Mouse (Mus musculus) ES-Bruce4 (cell line): ENCODE data around the gene Wnt7b. TPM values are rescaled to one million over a fixed set of nuclear protein-coding genes. Genes with fewer than 3 reads are reported as not detected.
A peak's percentile ranks its signal among the peaks of the same experiment; 100 is the strongest.

Source experiments
- H3K27ac ChIP-seq: 2 replicates; pipeline ENCODE4 v1.5.1; 2012; ENCODE audit warnings: low read length, inconsistent platforms; ENCODE audit not compliant: insufficient read depth
- H3K27me3 ChIP-seq: 2 replicates; pipeline ENCODE4 v1.6.1; 2012; ENCODE audit warnings: mild to moderate bottlenecking, low read length, inconsistent platforms; ENCODE audit not compliant: control insufficient read depth, poor library complexity, insufficient read depth, severe bottlenecking
- H3K36me3 ChIP-seq: 2 replicates; pipeline ENCODE4 v1.6.1; 2012; ENCODE audit warnings: inconsistent platforms, mild to moderate bottlenecking, low read length, moderate library complexity; ENCODE audit not compliant: control insufficient read depth, poor library complexity, insufficient read depth, severe bottlenecking
- H3K4me1 ChIP-seq: one replicate; pipeline ENCODE4 v1.8.1; 2011; ENCODE audit warnings: low read length; ENCODE audit not compliant: control insufficient read depth, insufficient read depth
- H3K4me3 ChIP-seq: 2 replicates; pipeline ENCODE4 v1.5.1; 2011; ENCODE audit warnings: low read depth, mild to moderate bottlenecking, low read length
- H3K9ac ChIP-seq: 2 replicates; pipeline ENCODE4 v1.6.1; 2012; ENCODE audit warnings: low read depth, mild to moderate bottlenecking, inconsistent platforms; ENCODE audit not compliant: poor library complexity, severe bottlenecking
- H3K9me3 ChIP-seq: replicated peaks from 2 replicates; pipeline ENCODE4 v1.6.1; 2012; ENCODE audit warnings: mild to moderate bottlenecking, low read length, inconsistent platforms; ENCODE audit not compliant: control insufficient read depth, poor library complexity, insufficient read depth, severe bottlenecking
- CTCF ChIP-seq: IDR thresholded peaks from one replicate; pipeline ENCODE4 v1.8.1; 2011; ENCODE audit warnings: low read depth, low read length
- EP300 ChIP-seq: IDR thresholded peaks from 2 replicates; pipeline ENCODE4 v1.6.1; 2011; ENCODE audit warnings: low read depth, low read length; ENCODE audit not compliant: insufficient read depth
- POLR2A ChIP-seq: IDR thresholded peaks from one replicate; pipeline ENCODE4 v1.8.1; 2011; ENCODE audit warnings: low read length; ENCODE audit not compliant: insufficient read depth
- polyA plus RNA-seq: library from polyadenylated mRNA; stranded (reverse); fragments of >200 nt; gene quantifications from 2 replicates; pipeline ENCODE4 v1.2.4, GENCODE M21; 2011; ENCODE audit warnings: low read depth; ENCODE audit not compliant: missing spikeins, insufficient read depth, insufficient read length

Wnt7b gene
- polyA plus RNA-seq, 1 experiment, result 29.8 TPM

DNA sequence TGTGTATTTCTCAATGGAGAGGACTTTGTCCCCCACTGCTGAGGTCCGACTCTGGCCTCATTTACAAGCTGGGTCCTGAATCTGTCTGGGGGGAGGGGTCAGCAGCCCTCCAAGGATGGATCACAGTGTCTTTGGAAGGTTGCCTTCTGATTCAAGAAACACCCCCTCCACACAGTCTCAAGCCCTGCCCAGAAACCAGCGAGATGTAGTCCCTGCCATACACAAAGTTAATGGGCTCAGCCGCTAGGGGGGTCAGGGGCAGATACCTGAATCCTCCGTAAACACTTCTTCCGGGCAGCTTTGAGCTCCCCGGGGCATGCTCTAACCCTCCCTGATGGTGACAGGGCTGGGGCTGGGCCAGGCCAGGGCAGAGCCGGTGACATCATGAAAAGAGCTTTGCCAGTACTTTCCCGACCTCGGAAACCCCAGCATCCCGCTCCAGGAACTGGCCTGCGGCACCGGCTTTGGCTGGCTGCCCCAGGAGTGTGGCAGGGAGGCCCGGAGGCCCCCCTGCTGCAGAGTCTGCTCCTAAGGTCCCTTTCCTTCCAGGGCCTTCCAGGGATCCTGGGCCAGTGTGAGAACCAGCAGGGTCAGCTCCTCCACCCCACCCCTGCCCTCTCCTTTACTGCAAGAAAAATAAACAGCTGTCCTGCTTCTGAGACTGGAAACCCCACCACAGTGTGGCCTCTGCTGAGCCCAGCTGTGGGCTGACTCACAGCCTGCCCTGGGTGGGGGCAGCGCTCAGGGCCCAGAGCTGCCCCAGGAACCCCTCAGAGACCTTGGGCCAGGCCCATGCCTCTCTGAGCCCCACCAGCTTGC lies 58.9 kb downstream of the Wnt7b start:
- H3K9me3 ChIP-seq, result no peaks in the 10 kb centered on the region
- TF ChIP-seq CTCF (peak; percentile 2), EP300 (no peak)
- H3K4me1 ChIP-seq, result peaks cover 6% of the 10 kb centered on the region
- no peak overlapping the region for H3K9ac ChIP-seq
- H3K4me3 ChIP-seq, result no peak overlapping the region
- no peak overlapping the region for H3K27ac ChIP-seq
- no peaks in the 10 kb centered on the region for H3K36me3 ChIP-seq
- H3K27me3 ChIP-seq, result no peaks in the 10 kb centered on the region

GRCm38 (mm10) chr15:85519438-85519837 lies 62.8 kb downstream of the Wnt7b start:
- TF ChIP-seq CTCF, result no peak
- no peak for TF ChIP-seq EP300
- TF ChIP-seq POLR2A, result no peak
- Histone ChIP-seq H3K9me3 (no peaks in the 10 kb centered on the region), H3K27ac (no peak overlapping the region), H3K27me3 (no peaks in the 10 kb centered on the region), H3K9ac (no peak overlapping the region), H3K4me3 (no peak overlapping the region), H3K36me3 (no peaks in the 10 kb centered on the region), H3K4me1 (peaks cover 6% of the 10 kb centered on the region)

- Histone ChIP-seq H3K27ac (no peak overlapping the region), H3K4me3 (peak overlapping the region; percentile 31), H3K9ac (peak overlapping the region; percentile 39; the same call in 1 of the 2 replicates), H3K36me3 (no peaks in the 10 kb centered on the region), H3K9me3 (no peaks in the 10 kb centered on the region), H3K4me1 (no peaks in the 10 kb centered on the region), H3K27me3 (no peaks in the 10 kb centered on the region)
- TF ChIP-seq EP300 (no peak), CTCF (no peak), POLR2A (no peak)
Measured at GRCm38 (mm10) chr15:85507370-85508014, 74.8 kb downstream of the Wnt7b start.

DNA sequence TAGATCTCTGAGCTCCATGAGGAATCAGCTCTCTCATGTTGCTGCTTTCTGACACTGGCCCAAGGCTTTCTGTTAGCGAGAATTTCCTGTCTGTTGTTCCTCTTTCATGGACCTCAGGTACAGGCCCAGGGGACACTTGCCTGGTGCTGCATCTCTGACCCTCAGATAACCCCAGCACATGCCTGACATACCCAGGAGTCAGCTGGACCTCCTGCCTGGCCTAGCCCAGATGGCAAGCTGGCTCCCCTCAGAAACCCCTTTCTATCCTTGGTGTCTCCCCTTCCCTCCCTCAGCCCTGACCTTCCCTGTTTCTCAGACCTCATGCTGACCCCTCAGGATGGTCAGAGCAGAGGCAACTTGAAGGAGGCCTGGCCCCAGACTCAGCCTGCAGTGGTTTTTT lies 75.6 kb downstream of the Wnt7b start:
- Histone ChIP-seq H3K9me3 (no peaks in the 10 kb centered on the region), H3K4me3 (no peak overlapping the region), H3K4me1 (no peaks in the 10 kb centered on the region), H3K27ac (no peak overlapping the region), H3K36me3 (no peaks in the 10 kb centered on the region), H3K9ac (no peak overlapping the region), H3K27me3 (no peaks in the 10 kb centered on the region)
- TF ChIP-seq EP300, result no peak
- no peak for TF ChIP-seq POLR2A
- no peak for TF ChIP-seq CTCF

DNA sequence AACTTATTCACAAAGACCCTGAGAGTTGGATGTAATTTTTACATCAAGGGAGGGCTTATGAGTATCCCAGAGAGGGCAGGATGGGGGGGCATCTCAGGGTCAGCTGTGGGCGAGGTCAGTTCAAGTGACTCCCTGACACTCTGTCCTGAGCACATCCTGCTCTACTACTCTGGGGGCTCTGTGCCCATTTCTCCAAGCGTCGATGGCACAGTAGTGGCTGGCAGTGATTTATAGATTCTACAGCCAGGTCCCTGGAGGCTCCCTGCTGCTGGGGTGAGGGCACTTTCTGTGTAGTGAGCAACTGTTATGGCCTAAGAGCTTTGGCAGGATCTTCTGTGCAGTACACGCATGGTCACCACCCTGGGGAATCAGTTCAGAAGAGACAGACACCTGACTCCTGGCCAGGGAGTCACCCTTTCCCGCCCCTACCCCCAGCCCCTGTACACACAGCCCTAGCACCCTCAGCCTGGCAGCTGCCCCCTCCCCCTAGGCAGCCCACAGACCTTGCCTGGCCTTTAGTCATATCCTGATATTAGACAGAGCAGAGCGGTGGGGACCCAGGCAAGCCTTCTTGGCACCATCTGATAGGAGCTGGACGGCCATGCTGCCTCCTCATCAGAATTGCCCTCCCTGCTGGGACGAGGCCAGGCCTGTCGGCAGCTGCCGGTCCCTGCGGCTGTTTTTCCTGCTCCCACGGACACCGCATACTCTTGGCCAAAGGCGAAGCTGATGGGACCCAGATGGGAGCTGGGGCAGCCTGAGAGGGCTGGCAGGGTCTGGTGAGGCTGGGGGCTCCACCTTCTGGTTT lies 77.0 kb downstream of the Wnt7b start:
- H3K4me3 ChIP-seq, result no peak overlapping the region
- no peaks in the 10 kb centered on the region for H3K36me3 ChIP-seq
- no peaks in the 10 kb centered on the region for H3K4me1 ChIP-seq
- no peak overlapping the region for H3K9ac ChIP-seq
- H3K27ac ChIP-seq, result no peak overlapping the region
- TF ChIP-seq EP300 (no peak), POLR2A (no peak), CTCF (no peak)
- no peaks in the 10 kb centered on the region for H3K27me3 ChIP-seq
- no peaks in the 10 kb centered on the region for H3K9me3 ChIP-seq

GRCm38 (mm10) chr15:85503127-85503526 lies 79.1 kb downstream of the Wnt7b start, which contains the start of gene 7530416G11Rik:
Gene 7530416G11Rik, minus strand, starts transcription at chr15:85503227.
- Histone ChIP-seq H3K9ac (no peak within 1 kb of the TSS), H3K27me3 (no peaks in the 10 kb centered on the region), H3K9me3 (no peaks in the 10 kb centered on the region), H3K4me3 (no peak within 1 kb of the TSS), H3K36me3 (no peaks in the 10 kb centered on the region), H3K27ac (no peak within 1 kb of the TSS), H3K4me1 (no peaks in the 10 kb centered on the region)
- TF ChIP-seq EP300 (no peak), POLR2A (no peak), CTCF (no peak)
